Mouse (Mus musculus): ENCODE data around the gene Tph1.

DNA sequence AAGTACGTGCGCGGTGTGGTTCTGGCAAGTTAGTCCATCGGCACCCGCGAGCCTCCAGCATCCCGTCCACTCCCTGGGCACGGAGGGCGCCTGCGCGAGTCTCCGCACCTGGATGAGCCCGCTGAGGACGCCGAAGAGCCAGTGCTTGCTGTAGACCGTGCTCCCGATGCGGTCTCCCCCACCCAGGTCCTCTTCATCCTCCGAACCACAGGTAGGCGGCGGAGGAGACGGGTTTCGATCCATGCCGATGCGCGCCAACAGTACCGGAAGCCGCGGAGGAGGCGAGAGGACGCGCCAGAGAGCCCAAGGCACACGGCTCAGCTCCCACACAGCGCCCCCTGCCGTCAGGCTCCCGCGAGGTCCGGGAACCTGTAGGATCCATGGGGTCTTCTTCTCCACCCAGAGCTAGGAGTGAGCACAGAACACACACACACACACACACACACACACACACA lies 38.1 kb upstream of the Tph1 start, which contains the start of gene Saal1:
- TF ChIP-seq POLR2A (IDR thresholded peaks at IDR 0.05; ENCODE audit: extremely low read depth, insufficient read depth, low read length): peak; percentile 60; the same call in 1 of the 2 replicates
- peak; percentile 72 for TF ChIP-seq CTCF (IDR thresholded peaks at IDR 0.05; ENCODE audit: extremely low read depth, insufficient read depth, low read length)
